10 mouse cellular contexts compared by ENCODE assay signal in genomic region chr1:74091611-74092224, GRCm38 (mm10). TPM values are rescaled to one million over a fixed set of nuclear protein-coding genes. Genes with fewer than 3 reads are reported as not detected.
A peak's percentile ranks its signal among the peaks of the same experiment; 100 is the strongest.
DNase-seq lines count a peak whose midpoint lies in the region; ATAC-seq and TF ChIP-seq lines count a peak whose summit lies in the region.
"Had no signal": no experiment of that assay in that cellular context is flagged by ENCODE, and none has a peak within 500 bp of the region (broad histone marks: within the 10 kb centered on the region; RNA-seq: fewer than 3 reads in every experiment).

No protein-coding gene starts in this region.

- ATAC-seq in hindbrain, postnatal 0 days, result no peak
- peak; percentile 76 for ATAC-seq in limb, embryonic 14.5 days (ENCODE audit: low FRiP score, low read depth)

- DNase-seq in hindbrain, embryonic 10.5 days (ENCODE audit: low spot score), result peak; percentile 50
- DNase-seq in hindbrain, postnatal 0 days (ENCODE audit: low spot score), result no peak
- DNase-seq in ES-E14 (ENCODE audit: low read depth, low spot score), result no peak
- DNase-seq in forebrain, embryonic 10.5 days (ENCODE audit: extremely low spot score, low spot score), result no peak
- peak; percentile 84 for DNase-seq in limb, embryonic 14.5 days (ENCODE audit: low spot score)
- no peak for DNase-seq in urinary bladder, postnatal 25 days (ENCODE audit: low spot score)
- DNase-seq in urinary bladder, postnatal 4 days (ENCODE audit: low spot score in 2 of 2), result no peak
- DNase-seq in right cerebral cortex, postnatal 10 days (ENCODE audit: low spot score in 2 of 2), result no peak
- DNase-seq: right cerebral cortex, postnatal 25 days had no signal

- peaks cover 81% of the 10 kb centered on the region for H3K4me1 ChIP-seq in hindbrain, embryonic 10.5 days (replicated peaks)
- no peaks in the 10 kb centered on the region; the same call in 1 of the 2 replicates for H3K4me1 ChIP-seq in hindbrain, postnatal 0 days (ENCODE audit: insufficient read depth, low read length)
- peaks cover 3 to 31% of the 10 kb centered on the region in 2 experiments; a peak in 3 of 4 replicates for H3K4me1 ChIP-seq in ES-E14 (ENCODE audit: control insufficient read depth in 2 of 2, insufficient read depth in 2 of 2, low read length in 2 of 2, poor library complexity in 1 of 2)
- peaks cover 71% of the 10 kb centered on the region for H3K4me1 ChIP-seq in forebrain, embryonic 10.5 days
- peaks cover 61% of the 10 kb centered on the region for H3K4me1 ChIP-seq in limb, embryonic 14.5 days (ENCODE audit: control insufficient read depth, insufficient read depth, low read length)

- no peaks in the 10 kb centered on the region for H3K36me3 ChIP-seq in hindbrain, embryonic 10.5 days
- H3K36me3 ChIP-seq in hindbrain, postnatal 0 days (ENCODE audit: insufficient read depth, low read length), result no peaks in the 10 kb centered on the region
- no peaks in the 10 kb centered on the region for H3K36me3 ChIP-seq in ES-E14 (ENCODE audit: control insufficient read depth, insufficient read depth, low read length, poor library complexity, severe bottlenecking)
- no peaks in the 10 kb centered on the region for H3K36me3 ChIP-seq in forebrain, embryonic 10.5 days (replicated peaks)
- no peaks in the 10 kb centered on the region for H3K36me3 ChIP-seq in limb, embryonic 14.5 days (ENCODE audit: control insufficient read depth, insufficient read depth, low read length)

- no peak overlapping the region for H3K4me2 ChIP-seq in hindbrain, postnatal 0 days (ENCODE audit: low read depth, low read length)
- peak overlapping the region; percentile 75 for H3K4me2 ChIP-seq in limb, embryonic 14.5 days (replicated peaks; ENCODE audit: low read depth, low read length, severe bottlenecking)

- H3K27ac ChIP-seq in hindbrain, embryonic 10.5 days, result peak overlapping the region; percentile 78
- no peak overlapping the region for H3K27ac ChIP-seq in hindbrain, postnatal 0 days
- peak overlapping the region; percentile 74; the same call in 1 of the 2 replicates for H3K27ac ChIP-seq in ES-E14 (ENCODE audit: insufficient read depth, low read depth, low read length, poor library complexity, severe bottlenecking)
- peak overlapping the region; percentile 84 for H3K27ac ChIP-seq in forebrain, embryonic 10.5 days
- peak overlapping the region; percentile 96 for H3K27ac ChIP-seq in limb, embryonic 14.5 days (replicated peaks; ENCODE audit: low read depth, low read length)

- no peaks in the 10 kb centered on the region for H3K9me3 ChIP-seq in hindbrain, embryonic 10.5 days
- H3K9me3 ChIP-seq in hindbrain, postnatal 0 days (ENCODE audit: low read length), result no peaks in the 10 kb centered on the region
- no peaks in the 10 kb centered on the region for H3K9me3 ChIP-seq in ES-E14 (ENCODE audit: control insufficient read depth, insufficient read depth, low read depth, low read length)
- H3K9me3 ChIP-seq in forebrain, embryonic 10.5 days, result no peaks in the 10 kb centered on the region
- no peaks in the 10 kb centered on the region for H3K9me3 ChIP-seq in limb, embryonic 14.5 days (ENCODE audit: control insufficient read depth, low read length)

- TF ChIP-seq CTCF in hindbrain, postnatal 0 days (IDR thresholded peaks at IDR 0.05; ENCODE audit: low read depth), result no peak

- 32% methylated on average over 6 of the region's 6 CpGs for WGBS in hindbrain, embryonic 10.5 days
- 52% methylated on average over 6 of the region's 6 CpGs for WGBS in hindbrain, postnatal 0 days
- 35% methylated on average over 6 of the region's 6 CpGs for WGBS in forebrain, embryonic 10.5 days
- 8% methylated on average over 6 of the region's 6 CpGs for WGBS in limb, embryonic 14.5 days

- peak overlapping the region; percentile 40 for H3K4me3 ChIP-seq in hindbrain, embryonic 10.5 days
- H3K4me3 ChIP-seq in hindbrain, postnatal 0 days (ENCODE audit: low read length), result no peak overlapping the region
- 0 out of 4 replicates have a peak overlapping the region, but pooled peaks of 1 of the 2 experiments have one; percentile 8 for H3K4me3 ChIP-seq in ES-E14 (ENCODE audit: insufficient read depth in 1 of 2, low read depth in 1 of 2, low read length in 2 of 2, poor library complexity in 1 of 2, severe bottlenecking in 1 of 2)
- H3K4me3 ChIP-seq in forebrain, embryonic 10.5 days, result peak overlapping the region; percentile 40; the same call in 1 of the 2 replicates
- peak overlapping the region; percentile 48 for H3K4me3 ChIP-seq in limb, embryonic 14.5 days (replicated peaks; ENCODE audit: low read length)

- in situ Hi-C loops in ES-E14 (cut with MboI; ENCODE audit: low sequenced_read_pairs in 2 of 2, unreplicated experiment in 2 of 2), result no loop called here

- H3K27me3 ChIP-seq in hindbrain, embryonic 10.5 days (ENCODE audit: insufficient read depth, poor library complexity, severe bottlenecking), result peaks cover 45% of the 10 kb centered on the region
- no peaks in the 10 kb centered on the region; the same call in 1 of the 2 replicates for H3K27me3 ChIP-seq in hindbrain, postnatal 0 days (ENCODE audit: insufficient read depth, low read length)
- H3K27me3 ChIP-seq in forebrain, embryonic 10.5 days (ENCODE audit: poor library complexity, severe bottlenecking), result peaks cover 43% of the 10 kb centered on the region
- H3K27me3 ChIP-seq in limb, embryonic 14.5 days (ENCODE audit: control insufficient read depth, insufficient read depth, low read length), result peaks cover 2% of the 10 kb centered on the region; the same call in 1 of the 2 replicates

- TF ChIP-seq POLR2A in limb, embryonic 14.5 days (IDR thresholded peaks at IDR 0.05; ENCODE audit: borderline replicate concordance, extremely low read depth, insufficient read depth, insufficient read length), result no peak

- H3K9ac ChIP-seq in hindbrain, postnatal 0 days (replicated peaks; ENCODE audit: low read length), result no peak overlapping the region
- peak overlapping the region; percentile 28; the same call in 1 of the 2 replicates for H3K9ac ChIP-seq in ES-E14 (ENCODE audit: insufficient read depth, low read depth, low read length, poor library complexity, severe bottlenecking)
- H3K9ac ChIP-seq in limb, embryonic 14.5 days (ENCODE audit: low read depth, low read length, severe bottlenecking), result peak overlapping the region; percentile 58

TF ChIP-seq in ES-E14, 5 proteins besides CTCF, POLR2A, EP300 and RAD21:
- TF ChIP-seq ZNF384 (IDR thresholded peaks at IDR 0.05; ENCODE audit: low read depth, low read length) (no peak), HCFC1 (IDR thresholded peaks at IDR 0.05; ENCODE audit: borderline replicate concordance, insufficient read depth, low read length) (no peak), ZC3H11A (IDR thresholded peaks at IDR 0.05; ENCODE audit: borderline replicate concordance, low read depth, low read length) (no peak), CHD2 (IDR thresholded peaks at IDR 0.05; ENCODE audit: low read depth, low read length) (no peak), MAFK (IDR thresholded peaks at IDR 0.05; ENCODE audit: insufficient read depth, low read depth, low read length) (no peak)

RNA-seq across cellular contexts. Expression of gene Tns1, which starts 32.5 kb away (rescaled TPM):
- 15.1 and 15.3 TPM in 2 replicates for polyA plus RNA-seq in hindbrain, embryonic 10.5 days (2016; fragmentation: Nextera tagmentation; extraction: Ambion mirVana)
- total RNA-seq in hindbrain, postnatal 0 days (2014; rRNA removed), result 24.1 and 28.0 TPM in 2 replicates
- 10.3 and 11.7 TPM in 2 replicates for polyA plus RNA-seq in hindbrain, postnatal 0 days (2015; fragmentation: Nextera tagmentation; extraction: Ambion mirVana)
- 9.5 and 10.0 TPM in 2 replicates for total RNA-seq in ES-E14 (2012; rRNA removed)
- 11.6 and 15.9 TPM in 2 replicates for polyA plus RNA-seq in forebrain, embryonic 10.5 days (2016; fragmentation: Nextera tagmentation; extraction: Ambion mirVana)
- 38.0 and 67.2 TPM in 2 replicates for polyA plus RNA-seq in limb, embryonic 14.5 days (2012; rRNA removed)
- 51.3 and 55.9 TPM in 2 replicates for polyA plus RNA-seq in limb, embryonic 14.5 days (2014; fragmentation: Nextera tagmentation; extraction: Ambion mirVana)

RNA-seq across cellular contexts. Expression of gene Rufy4, which starts 33.6 kb away (rescaled TPM):
- 0.31 and 0.37 TPM in 2 replicates for polyA plus RNA-seq in hindbrain, embryonic 10.5 days (2016; fragmentation: Nextera tagmentation; extraction: Ambion mirVana)
- not detected in 2 replicates for total RNA-seq in hindbrain, postnatal 0 days (2014; rRNA removed)
- 0.08 and 0.10 TPM in 2 replicates for polyA plus RNA-seq in hindbrain, postnatal 0 days (2015; fragmentation: Nextera tagmentation; extraction: Ambion mirVana)
- 0.11 TPM in 1 of 2 replicates, not detected in the other for total RNA-seq in ES-E14 (2012; rRNA removed)
- 0.27 and 0.35 TPM in 2 replicates for polyA plus RNA-seq in forebrain, embryonic 10.5 days (2016; fragmentation: Nextera tagmentation; extraction: Ambion mirVana)
- polyA plus RNA-seq in limb, embryonic 14.5 days (2012; rRNA removed), result 0.65 and 0.72 TPM in 2 replicates
- polyA plus RNA-seq in limb, embryonic 14.5 days (2014; fragmentation: Nextera tagmentation; extraction: Ambion mirVana), result 0.46 and 0.48 TPM in 2 replicates
- polyA plus RNA-seq: cortical plate, adult 2 months had no signal

Comparison
In these comparisons a context has a peak if more than half of its experiments do, and no peak if none do; other contexts are left out.
1. DNase-seq: peak in hindbrain, embryonic 10.5 days (single experiment) and limb, embryonic 14.5 days (single experiment); none in hindbrain, postnatal 0 days (single experiment), ES-E14 (single experiment), forebrain, embryonic 10.5 days (single experiment), urinary bladder, postnatal 25 days (single experiment), urinary bladder, postnatal 4 days (0 of 2) and right cerebral cortex, postnatal 10 days (0 of 2).